Mouse (Mus musculus) testis, adult 2 months (tissue): ENCODE measurements around the gene Dbx2.

Source experiments
- CTCF ChIP-seq: fragments of 200-500 bp; IDR thresholded peaks from 2 replicates; pipeline ENCODE4 v1.5.1; 2012; ENCODE audit warnings: low read depth, mild to moderate bottlenecking, inconsistent platforms, low read length, moderate library complexity; ENCODE audit not compliant: control insufficient read depth, insufficient read depth, insufficient replicate concordance
- POLR2A ChIP-seq: fragments of 200-500 bp; IDR thresholded peaks from 2 replicates; pipeline ENCODE4 v1.6.1; 2012; ENCODE audit warnings: low read depth, mild to moderate bottlenecking, inconsistent platforms, low read length, moderate library complexity; ENCODE audit not compliant: control insufficient read depth

- TF ChIP-seq CTCF (no peak), POLR2A (no peak)
Observed at GRCm38 (mm10) chr15:95653812-95654210, 1.9 kb downstream of the Dbx2 start.
